Mouse (Mus musculus) limb, embryonic 11.5 days (tissue): ENCODE data around the gene Rgs9bp. TPM values are rescaled to one million over a fixed set of nuclear protein-coding genes. Genes with fewer than 3 reads are reported as not detected.
"Not testable (repeated sequence)": the region's sequence is repeated elsewhere in the genome, so short reads cannot be mapped to it uniquely, and the experiment has no call there.

ENCODE experiments used
- ATAC-seq: fragments of 200-750 bp; cut with Nextera tagmentation; 2 replicates; pipeline ENCODE4 v1.8.0; 2017; ENCODE audit warnings: low read depth; ENCODE audit not compliant: insufficient number of reproducible peaks, low FRiP score, low TSS enrichment
- DNase-seq: peaks from one replicate; pipeline ENCODE4 v3.0.0-alpha.2; 2015; ENCODE audit warnings: low spot score
- H3K27ac ChIP-seq: fragments of 300-500 bp; sonication (generic); replicated peaks from 2 replicates; pipeline ENCODE4 v1.5.1; 2014; ENCODE audit warnings: low read depth, mild to moderate bottlenecking, low read length
- H3K27me3 ChIP-seq: fragments of 300-500 bp; sonication (generic); 2 replicates; pipeline ENCODE4 v1.6.1; 2014; ENCODE audit warnings: mild to moderate bottlenecking, low read length, mixed read lengths; ENCODE audit not compliant: control insufficient read depth, insufficient read depth
- H3K36me3 ChIP-seq: fragments of 300-500 bp; sonication (generic); 2 replicates; pipeline ENCODE4 v1.6.1; 2014; ENCODE audit warnings: mild to moderate bottlenecking, low read length, moderate library complexity, mixed read lengths; ENCODE audit not compliant: control insufficient read depth, insufficient read depth
- H3K4me1 ChIP-seq: fragments of 300-500 bp; sonication (generic); 2 replicates; pipeline ENCODE4 v1.6.1; 2014; ENCODE audit warnings: low read length, mixed read lengths; ENCODE audit not compliant: control insufficient read depth, insufficient read depth
- H3K4me2 ChIP-seq: fragments of 300-500 bp; sonication (generic); 2 replicates; pipeline ENCODE4 v1.6.1; 2014; ENCODE audit warnings: low read depth, mild to moderate bottlenecking, moderate library complexity; ENCODE audit not compliant: severe bottlenecking
- H3K4me3 ChIP-seq: fragments of 300-500 bp; sonication (generic); 2 replicates; pipeline ENCODE4 v1.5.1; 2014; ENCODE audit warnings: low read depth, low read length
- H3K9ac ChIP-seq: fragments of 300-500 bp; sonication (generic); 2 replicates; pipeline ENCODE4 v1.6.1; 2014; ENCODE audit warnings: mild to moderate bottlenecking, low read length
- H3K9me3 ChIP-seq: fragments of 300-500 bp; sonication (generic); 2 replicates; pipeline ENCODE4 v1.6.1; 2016; ENCODE audit warnings: low read length; ENCODE audit not compliant: control insufficient read depth
- WGBS: fragments of 180-500 bp; shearing (Covaris S2); extraction: QIAGEN DNeasy Blood & Tissue Kit; methylation state at CpG from one replicate; pipeline ENCODE4 v1.1.7; 2014; 5-methylcytosine and 5-hydroxymethylcytosine counted together
- polyA plus RNA-seq: library from polyadenylated mRNA; unstranded; fragments of >200 nt; fragmentation: Nextera tagmentation; extraction: Ambion mirVana; gene quantifications from 2 replicates; pipeline ENCODE4 v1.2.1, GENCODE M21; 2014

Gene Rgs9bp
- polyA plus RNA-seq, 1 experiment from 2014 or later, result 0.20 TPM

DNA sequence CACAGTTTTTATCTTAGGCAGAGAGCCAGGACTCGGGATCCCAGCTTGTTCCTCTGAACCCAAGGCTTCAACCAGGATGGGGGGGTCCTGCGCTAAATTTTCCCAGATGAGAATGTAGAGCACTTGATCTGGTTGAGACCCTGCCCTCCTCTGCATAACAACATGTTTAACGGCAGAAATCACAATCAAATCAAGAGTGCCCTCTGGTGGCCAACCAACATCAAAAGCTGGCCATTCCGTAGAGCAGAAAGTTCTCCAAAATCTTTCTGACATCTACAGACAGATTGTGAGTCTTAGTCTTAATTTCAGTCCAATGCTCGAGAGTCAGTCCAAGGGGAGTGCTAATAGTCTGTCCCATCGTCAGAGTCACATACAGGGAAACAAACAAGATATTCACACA, 14.5 kb downstream of the Rgs9bp start:
- H3K4me3 ChIP-seq, H3K27ac ChIP-seq, H3K36me3 ChIP-seq, H3K9me3 ChIP-seq, H3K4me2 ChIP-seq, H3K4me1 ChIP-seq, H3K9ac ChIP-seq, DNase-seq, H3K27me3 ChIP-seq, ATAC-seq: not testable (repeated sequence)
- 25% methylated on average over 6 of the region's 6 CpGs for WGBS

DNA sequence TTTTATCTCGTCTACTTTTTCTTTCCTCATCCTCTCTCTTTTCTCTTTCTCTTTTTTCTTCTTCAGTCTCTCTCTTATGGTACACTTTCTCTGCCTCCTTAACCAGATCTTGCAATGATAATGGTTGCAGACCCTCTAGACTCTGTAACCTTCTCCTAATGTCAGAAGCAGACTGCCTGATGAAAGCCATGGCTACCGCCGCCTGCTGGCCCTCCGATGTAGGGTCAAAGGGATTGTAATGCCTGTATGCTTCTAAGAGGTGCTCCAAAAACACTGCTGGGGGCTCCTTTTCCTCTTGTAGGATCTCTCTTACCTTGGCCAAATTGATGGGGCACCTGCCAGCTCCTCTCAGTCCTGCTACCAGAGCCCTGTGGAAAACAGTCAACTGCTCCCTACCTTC, 15.7 kb downstream of the Rgs9bp start:
- H3K9ac ChIP-seq, H3K9me3 ChIP-seq, H3K36me3 ChIP-seq, ATAC-seq, H3K27ac ChIP-seq, H3K4me3 ChIP-seq, H3K4me1 ChIP-seq, H3K4me2 ChIP-seq, DNase-seq, H3K27me3 ChIP-seq: not testable (repeated sequence)
- WGBS, result 87% methylated on average over 4 of the region's 4 CpGs

- not testable (repeated sequence) for H3K4me2 ChIP-seq, DNase-seq, H3K27ac ChIP-seq, H3K4me1 ChIP-seq, H3K27me3 ChIP-seq, H3K9me3 ChIP-seq, H3K4me3 ChIP-seq, H3K36me3 ChIP-seq, ATAC-seq, H3K9ac ChIP-seq
- WGBS, result 75% methylated on average over 13 of the region's 13 CpGs
Measured at GRCm38 (mm10) chr7:35565965-35566364, 19.4 kb downstream of the Rgs9bp start.

DNA sequence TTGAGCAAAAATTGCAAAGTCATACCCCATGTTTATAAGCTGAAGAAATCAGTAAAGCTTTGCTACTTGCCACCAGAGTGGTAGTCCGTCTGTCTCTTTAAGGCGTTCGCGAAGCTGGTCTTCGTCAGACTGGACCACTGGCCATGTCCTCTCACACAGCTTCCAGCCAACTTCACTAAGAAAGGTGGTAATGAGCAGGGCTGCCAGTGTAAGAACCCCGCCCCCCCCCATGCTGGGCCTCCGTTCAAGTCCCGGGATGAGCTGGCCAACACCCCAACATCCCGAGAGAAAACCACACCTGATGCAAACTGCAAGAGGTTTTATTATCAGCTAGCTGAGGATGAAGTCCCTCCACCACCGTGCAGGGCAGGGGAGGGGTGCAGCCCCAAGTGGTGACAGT, 20.5 kb downstream of the Rgs9bp start:
- not testable (repeated sequence) for DNase-seq, ATAC-seq, H3K9ac ChIP-seq, H3K9me3 ChIP-seq, H3K27ac ChIP-seq, H3K4me3 ChIP-seq, H3K4me1 ChIP-seq, H3K27me3 ChIP-seq, H3K36me3 ChIP-seq, H3K4me2 ChIP-seq
- WGBS, result 82% methylated on average over 10 of the region's 10 CpGs

DNA sequence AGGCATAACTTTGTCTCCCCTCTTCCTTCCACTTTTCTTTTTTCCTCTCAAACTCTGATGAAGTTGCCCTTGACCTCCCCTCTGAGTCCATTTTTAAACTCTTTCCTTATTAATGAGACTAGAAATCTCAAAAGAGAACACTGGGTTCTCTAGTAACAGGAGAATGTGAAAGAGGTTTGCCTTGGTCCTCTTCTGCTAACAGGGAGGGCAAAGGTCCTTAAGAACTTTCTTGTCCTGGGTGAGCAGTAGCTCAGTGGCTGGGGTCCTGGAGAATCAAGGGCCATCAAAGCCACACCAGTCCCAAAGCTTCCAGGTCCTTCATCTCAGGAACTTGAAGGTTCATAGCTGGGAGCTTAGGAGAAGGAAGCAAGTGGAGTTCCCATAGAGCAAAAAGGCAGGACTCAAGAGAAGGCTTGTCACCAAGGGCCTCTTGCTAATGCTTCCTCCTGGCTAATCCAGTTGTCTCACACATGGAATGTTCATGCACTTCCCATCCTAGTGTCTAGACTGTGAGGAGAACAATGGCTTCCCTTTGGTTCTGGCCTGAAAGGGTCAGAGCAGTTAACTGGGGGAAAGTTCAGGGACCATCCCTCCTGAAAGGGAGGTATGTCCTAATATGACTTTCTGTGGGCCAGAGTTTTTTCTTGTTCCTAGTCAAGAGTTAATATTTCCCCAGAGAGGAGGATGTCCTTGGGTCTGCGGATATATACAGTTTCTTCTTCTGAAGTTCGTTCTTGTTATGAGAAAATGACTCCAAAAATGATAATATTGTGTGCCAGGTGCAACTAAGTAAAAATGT, 21.1 kb downstream of the Rgs9bp start:
- WGBS, result 94% methylated on average over 2 of the region's 2 CpGs
- Histone ChIP-seq H3K9ac (no peak overlapping the region), H3K4me3 (no peak overlapping the region), H3K27ac (no peak overlapping the region), H3K4me1 (no peaks in the 10 kb centered on the region), H3K27me3 (no peaks in the 10 kb centered on the region), H3K4me2 (no peak overlapping the region), H3K9me3 (no peaks in the 10 kb centered on the region), H3K36me3 (no peaks in the 10 kb centered on the region)
- DNase-seq (no peak), ATAC-seq (no peak)

DNA sequence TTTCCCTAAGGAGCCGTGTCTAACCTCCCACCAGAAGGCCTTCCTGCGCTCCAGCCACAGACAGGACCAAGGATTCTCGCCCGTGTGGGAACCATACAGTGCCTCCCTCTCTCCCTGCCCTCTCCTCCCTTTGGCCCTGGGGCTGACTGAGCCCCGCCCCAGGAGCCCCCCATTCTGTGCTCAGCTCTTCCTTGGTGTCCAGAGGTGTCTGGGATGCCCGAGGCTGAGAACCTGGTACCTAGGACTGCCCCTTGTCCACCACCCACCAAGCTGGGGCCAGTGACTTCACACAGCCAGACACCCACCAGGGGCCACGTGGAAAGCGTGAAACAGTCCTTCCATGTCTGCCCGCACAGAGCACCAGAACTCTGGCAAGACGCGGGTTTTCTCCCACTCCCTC, 22.3 kb downstream of the Rgs9bp start:
- H3K4me3 ChIP-seq, result no peak overlapping the region
- no peak overlapping the region for H3K27ac ChIP-seq
- ATAC-seq (no peak), DNase-seq (no peak)
- H3K4me2 ChIP-seq, result no peak overlapping the region
- H3K27me3 ChIP-seq, result no peaks in the 10 kb centered on the region
- 71% methylated on average over 11 of the region's 11 CpGs for WGBS
- no peaks in the 10 kb centered on the region for H3K4me1 ChIP-seq
- no peaks in the 10 kb centered on the region for H3K36me3 ChIP-seq
- H3K9ac ChIP-seq, result no peak overlapping the region
- H3K9me3 ChIP-seq, result no peaks in the 10 kb centered on the region

- ATAC-seq, result no peak
- 93% methylated on average over 3 of the region's 3 CpGs for WGBS
Measured at GRCm38 (mm10) chr7:35559838-35560237, 25.5 kb downstream of the Rgs9bp start.

GRCm38 (mm10) chr7:35558681-35559080, 26.7 kb downstream of the Rgs9bp start:
- Histone ChIP-seq H3K36me3 (no peaks in the 10 kb centered on the region), H3K4me3 (no peak overlapping the region), H3K4me2 (no peak overlapping the region), H3K27me3 (no peaks in the 10 kb centered on the region), H3K4me1 (0 out of 2 replicates have a peak, but pooled peaks cover 3% of the 10 kb centered on the region), H3K9ac (no peak overlapping the region), H3K27ac (no peak overlapping the region), H3K9me3 (no peaks in the 10 kb centered on the region)
- ATAC-seq (no peak), DNase-seq (no peak)
- WGBS, result 52% methylated on average over 2 of the region's 2 CpGs

More at GRCm38 (mm10) chr7:35559838-35560237, 25.5 kb downstream of the Rgs9bp start:
- Histone ChIP-seq H3K4me1 (0 out of 2 replicates have a peak, but pooled peaks cover 3% of the 10 kb centered on the region), H3K27me3 (no peaks in the 10 kb centered on the region), H3K9me3 (no peaks in the 10 kb centered on the region), H3K9ac (no peak overlapping the region), H3K36me3 (no peaks in the 10 kb centered on the region), H3K4me3 (no peak overlapping the region), H3K27ac (no peak overlapping the region), H3K4me2 (no peak overlapping the region)
- DNase-seq, result no peak

DNA sequence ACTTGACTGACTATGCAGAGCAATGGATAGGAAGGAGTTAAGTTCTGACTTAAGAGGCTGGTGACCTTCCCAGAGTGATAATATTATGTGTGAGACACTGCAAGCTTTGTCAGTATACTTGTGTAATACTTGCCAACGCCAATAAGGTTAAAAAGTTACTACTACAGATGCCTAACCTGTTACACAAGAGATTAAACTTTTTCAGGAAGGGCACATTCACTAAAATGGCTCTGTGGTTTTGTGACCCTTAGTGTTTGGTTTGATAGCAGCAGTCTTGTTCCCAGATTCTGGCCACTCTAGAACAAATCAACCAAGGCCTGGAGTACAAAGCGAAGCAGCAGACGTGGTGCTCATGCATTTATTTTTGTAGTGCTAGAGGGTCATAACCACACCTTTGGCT, 27.8 kb downstream of the Rgs9bp start:
- no peak overlapping the region for H3K4me2 ChIP-seq
- no peak overlapping the region for H3K4me3 ChIP-seq
- no peaks in the 10 kb centered on the region for H3K27me3 ChIP-seq
- ATAC-seq (no peak), DNase-seq (no peak)
- H3K4me1 ChIP-seq, result 0 out of 2 replicates have a peak, but pooled peaks cover 3% of the 10 kb centered on the region
- WGBS, result 86% methylated on average over 3 of the region's 3 CpGs
- H3K9me3 ChIP-seq, result no peaks in the 10 kb centered on the region
- H3K9ac ChIP-seq, result no peak overlapping the region
- H3K36me3 ChIP-seq, result no peaks in the 10 kb centered on the region
- H3K27ac ChIP-seq, result no peak overlapping the region
